Mouse (Mus musculus) G1E (cell line): ENCODE data around the gene Atp1b3.

Experiments
- CTCF ChIP-seq: IDR thresholded peaks from 2 replicates; pipeline ENCODE4 v1.5.1; 2012; ENCODE audit warnings: low read depth, low read length, inconsistent platforms, mixed read lengths
- GATA2 ChIP-seq: IDR thresholded peaks from 2 replicates; pipeline ENCODE4 v1.6.1; 2012; ENCODE audit warnings: low read depth, low read length, inconsistent platforms, borderline replicate concordance
- TAL1 ChIP-seq: conservative IDR thresholded peaks from 2 replicates; pipeline ENCODE4 v1.6.1; 2012; ENCODE audit warnings: low read depth, low read length, inconsistent platforms, mixed read lengths

DNA sequence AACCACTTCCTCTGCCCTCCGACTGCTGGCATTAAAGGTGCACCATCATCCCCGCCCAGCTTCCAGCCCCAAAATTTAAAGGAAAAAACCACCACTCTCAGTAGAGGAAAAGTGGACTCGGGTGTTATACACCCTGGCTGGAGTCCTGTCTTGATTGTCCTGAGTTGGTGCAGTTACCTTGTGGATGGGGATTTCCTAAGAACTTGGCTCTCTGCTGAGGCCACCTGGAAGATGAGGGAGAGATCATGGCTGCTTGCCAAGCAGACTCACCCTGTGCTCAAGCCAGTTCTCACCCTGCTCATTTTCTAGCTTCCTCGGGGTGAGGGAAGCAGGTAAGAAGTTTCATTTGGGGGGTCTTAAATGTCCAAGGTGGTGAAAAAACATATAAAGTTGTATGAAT, 36.0 kb downstream of the Atp1b3 start:
- no peak for TF ChIP-seq CTCF
- TF ChIP-seq TAL1 = no peak
- no peak for TF ChIP-seq GATA2
